Mouse (Mus musculus) right cerebral cortex, adult 18-20 months (tissue): ENCODE measurements around the gene Reg3a.
"Not testable (repeated sequence)": the region's sequence is repeated elsewhere in the genome, so short reads cannot be mapped to it uniquely, and the experiment has no call there.

ENCODE experiments used
- DNase-seq: peaks from one replicate; pipeline ENCODE4 v3.0.0; 2022; ENCODE audit warnings: mixed read lengths

Reg3a gene

DNA sequence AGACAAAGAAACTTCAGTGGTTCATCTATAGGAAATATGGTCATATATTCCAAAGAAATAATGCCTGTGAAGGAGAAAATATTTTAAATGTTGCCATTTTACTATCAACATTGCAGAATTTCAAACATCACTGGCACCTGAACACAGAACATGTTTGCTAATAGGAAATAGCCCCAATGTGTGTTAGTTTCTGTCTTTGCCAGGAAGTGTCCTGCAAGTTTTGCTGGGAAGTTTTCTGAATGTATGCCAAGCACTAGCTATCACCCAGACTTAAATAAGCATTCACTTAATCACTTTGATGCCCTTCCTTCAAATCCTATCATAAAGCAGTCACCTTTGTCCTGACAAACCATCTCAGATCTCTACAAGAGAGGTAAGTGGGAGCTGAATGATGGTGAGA lies at the start of gene Reg3a:
Reg3a (plus strand) TSS at position 301 of the 400 bp plus-strand sequence.
- DNase-seq = no peak

GRCm38 (mm10) chr6:78331919-78332569 lies 48.5 kb upstream of the Reg3a start:
- peak; percentile 10 for DNase-seq

DNA sequence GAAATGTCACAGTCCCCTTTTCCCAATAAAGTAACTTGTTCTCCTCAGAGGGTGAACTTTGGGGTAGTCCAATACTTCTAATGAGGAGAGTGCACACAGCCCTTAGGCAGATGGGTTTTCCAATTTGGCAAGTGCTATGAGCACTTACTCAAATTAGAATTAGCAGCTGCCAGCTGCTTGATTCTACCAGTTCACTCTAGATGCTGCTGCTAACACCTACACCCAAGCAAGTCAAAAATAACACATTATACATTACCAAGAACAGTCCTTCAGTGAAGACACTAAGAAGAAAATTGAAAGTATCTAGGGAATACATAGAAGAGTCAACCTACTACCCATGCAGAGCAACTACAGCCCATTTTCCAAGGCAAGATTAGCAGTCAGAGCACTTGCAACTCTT lies 40.2 kb upstream of the Reg3a start:
- peak; percentile 56 for DNase-seq

DNA sequence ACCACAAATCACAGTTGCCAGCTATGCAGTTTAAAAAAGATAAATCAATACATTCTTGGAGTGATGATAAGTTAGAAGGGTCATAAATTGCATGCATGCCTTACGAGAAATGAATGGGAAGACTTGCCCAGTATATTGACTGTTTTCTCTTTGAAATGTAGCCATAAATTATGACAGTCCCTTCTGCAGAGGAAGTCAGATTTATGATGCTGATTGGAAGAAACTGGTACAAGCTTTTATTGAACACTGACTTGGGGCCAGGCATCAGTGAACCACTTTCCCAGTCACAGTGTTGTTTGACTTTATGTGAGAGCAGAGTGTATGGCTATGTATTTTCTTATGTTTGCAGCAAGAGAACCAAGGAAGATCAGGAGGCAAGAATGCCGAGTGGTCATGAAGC lies 38.8 kb upstream of the Reg3a start:
- no peak for DNase-seq

DNA sequence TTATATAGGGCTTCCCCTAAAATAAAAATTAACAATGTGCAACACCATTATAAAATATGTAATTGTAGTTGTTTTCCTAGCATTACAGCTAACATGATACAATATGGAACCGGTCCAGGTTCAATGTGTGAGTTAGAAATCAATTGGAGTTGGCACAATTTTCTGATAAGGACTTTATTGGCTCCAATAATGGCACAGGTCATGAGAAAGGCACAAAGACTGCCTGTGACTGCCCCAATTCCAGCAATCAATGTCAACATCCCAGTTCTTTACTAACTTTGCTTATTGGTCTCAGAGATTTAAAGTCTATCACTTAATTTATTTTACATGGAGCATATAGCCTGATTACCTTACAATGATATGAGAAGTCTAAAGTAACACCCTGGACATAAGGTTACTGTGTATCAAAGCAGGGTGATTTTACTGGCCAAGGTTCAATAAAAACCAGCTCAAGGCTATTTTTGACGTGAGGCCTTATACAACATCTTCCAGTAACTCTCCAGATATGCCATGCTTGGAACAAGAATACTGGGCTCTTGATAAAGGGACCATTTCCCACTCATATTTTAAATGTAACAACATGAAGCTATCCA lies 18.4 kb upstream of the Reg3a start:
- DNase-seq = no peak

- no peak for DNase-seq
Measured at GRCm38 (mm10) chr6:78370357-78370756, 10.2 kb upstream of the Reg3a start, which contains the start of gene Reg3b. Gene Reg3b (plus strand): TSS chr6:78370657.

DNA sequence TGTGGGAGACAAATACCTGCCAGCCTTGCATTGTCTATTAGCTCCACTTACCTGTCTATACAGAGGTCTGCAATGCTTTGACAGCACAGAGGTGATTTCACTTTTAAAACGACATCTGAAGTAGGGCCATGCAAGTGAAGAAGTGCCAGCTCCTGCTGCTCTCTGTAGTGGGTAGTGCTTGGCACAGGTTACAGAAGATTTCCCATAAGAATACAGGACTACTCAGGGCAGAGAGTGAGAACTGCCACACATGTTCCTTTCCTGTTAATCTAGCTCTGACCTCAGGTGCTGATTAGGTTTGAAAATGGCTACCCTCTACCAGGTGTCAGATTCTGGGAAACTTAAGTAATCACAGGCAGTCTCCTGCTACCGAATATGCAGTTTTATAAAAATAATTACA lies 1.7 kb upstream of the Reg3a start, which contains the start of gene Reg3d:
Reg3d (minus strand) TSS at position 101 of the 400 bp plus-strand sequence.
- no peak for DNase-seq

- no peak for DNase-seq
Measured at GRCm38 (mm10) chr6:78385609-78386008, 5.1 kb downstream of the Reg3a start.

DNA sequence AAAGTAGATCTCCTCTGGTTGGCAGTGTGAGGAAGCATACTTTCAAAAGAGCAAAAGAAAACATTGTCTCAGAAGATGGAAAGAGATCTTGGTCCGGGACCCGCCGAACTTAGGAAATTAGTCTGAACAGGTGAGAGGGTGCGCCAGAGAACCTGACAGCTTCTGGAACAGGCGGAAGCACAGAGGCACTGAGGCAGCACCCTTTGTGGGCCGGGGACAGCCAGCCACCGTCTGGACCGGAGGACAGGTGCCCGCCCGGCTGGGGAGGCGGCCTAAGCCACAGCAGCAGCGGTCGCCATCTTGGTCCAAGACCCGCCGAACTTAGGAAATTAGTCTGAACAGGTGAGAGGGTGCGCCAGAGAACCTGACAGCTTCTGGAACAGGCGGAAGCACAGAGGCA lies 14.8 kb downstream of the Reg3a start, which contains the start of gene Reg2:
Reg2 (plus strand) TSS at position 301 of the 400 bp plus-strand sequence.
- DNase-seq = not testable (repeated sequence)

GRCm38 (mm10) chr6:78422411-78422810 lies 41.9 kb downstream of the Reg3a start, which contains the start of gene Reg1:
Gene Reg1 (plus strand): TSS chr6:78422711.
- not testable (repeated sequence) for DNase-seq

GRCm38 (mm10) chr6:78425497-78425896 lies 45.0 kb downstream of the Reg3a start:
- DNase-seq = no peak
